Comparison of ENCODE assay signal across 8 mouse cellular contexts in the genomic region with DNA sequence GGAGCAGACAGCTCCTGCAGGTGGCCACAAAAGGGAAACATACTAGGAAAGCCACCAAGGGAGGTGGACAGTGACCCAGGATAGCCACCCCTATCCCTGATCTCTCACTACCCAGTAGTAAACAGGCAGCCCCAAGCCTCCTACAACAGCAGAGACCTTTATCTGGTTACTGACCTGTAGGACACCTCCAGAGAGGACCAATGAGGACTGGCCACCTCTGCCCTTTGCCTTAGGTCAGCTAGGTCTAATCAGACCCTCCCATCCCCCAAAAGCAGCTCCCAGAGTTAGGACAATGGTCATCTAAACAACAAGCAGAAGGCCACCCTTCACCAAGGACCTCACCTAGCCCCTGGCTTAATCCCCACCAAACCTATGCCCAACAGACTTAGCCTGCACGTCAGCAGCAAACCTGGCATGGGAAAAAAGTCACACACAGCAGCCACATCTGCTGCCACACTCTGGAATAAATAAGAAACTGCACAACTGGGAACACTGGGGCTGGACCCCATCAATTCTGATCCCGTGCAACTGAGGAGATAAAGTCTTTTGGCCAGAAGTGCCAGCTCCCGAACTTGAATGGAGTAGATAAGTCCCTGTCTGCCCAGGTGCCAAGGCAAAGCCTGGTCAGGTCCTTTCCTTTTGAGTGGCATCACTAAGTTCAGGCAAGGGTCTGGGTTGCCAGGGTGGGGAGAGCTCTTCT. TPM values are rescaled to one million over a fixed set of nuclear protein-coding genes. Genes with fewer than 3 reads are reported as not detected.
DNase-seq lines count a peak whose midpoint lies in the region; ATAC-seq and TF ChIP-seq lines count a peak whose summit lies in the region.

No protein-coding gene starts in this region.

- peak overlapping the region; percentile 89 for H3ac ChIP-seq in C2C12 (ENCODE audit: control insufficient read depth, insufficient read length, low read depth)

- H3K4me3 ChIP-seq in C2C12 (ENCODE audit: insufficient read depth, poor library complexity, severe bottlenecking), result peak overlapping the region; percentile 25
- peak overlapping the region; percentile 51 for H3K4me3 ChIP-seq in forebrain, embryonic 16.5 days (replicated peaks; ENCODE audit: low read length)

- H3K79me3 ChIP-seq in C2C12 (ENCODE audit: low read depth), result no peaks in the 10 kb centered on the region

- no peak for ATAC-seq in forebrain, embryonic 16.5 days
- 0 out of 2 replicates have a peak, but pooled peaks have one; percentile 24 for ATAC-seq in megakaryocyte, adult 5-6 weeks (ENCODE audit: poor library complexity, severe bottlenecking)

- no peaks in the 10 kb centered on the region for H3K27me3 ChIP-seq in C2C12 (ENCODE audit: control insufficient read depth, insufficient read depth, insufficient read length)
- no peaks in the 10 kb centered on the region; the same call in 1 of the 2 replicates for H3K27me3 ChIP-seq in forebrain, embryonic 16.5 days (replicated peaks; ENCODE audit: control insufficient read depth, insufficient read depth, low read length)

- no peaks in the 10 kb centered on the region for H3K36me3 ChIP-seq in C2C12 (ENCODE audit: control insufficient read depth, insufficient read depth)
- no peaks in the 10 kb centered on the region for H3K36me3 ChIP-seq in forebrain, embryonic 16.5 days (ENCODE audit: control insufficient read depth, insufficient read depth)

- H3K9ac ChIP-seq in forebrain, embryonic 16.5 days (replicated peaks; ENCODE audit: low read depth, low read length), result peak overlapping the region; percentile 67; the same call in 1 of the 2 replicates

- no peak for TF ChIP-seq CTCF in C2C12 (IDR thresholded peaks at IDR 0.05; ENCODE audit: control insufficient read depth, insufficient read depth, insufficient read length)

- H3K9me3 ChIP-seq in forebrain, embryonic 16.5 days (ENCODE audit: control insufficient read depth, low read length), result no peaks in the 10 kb centered on the region

- 34% methylated on average over 3 of the region's 3 CpGs for WGBS in forebrain, embryonic 16.5 days

- no peaks in the 10 kb centered on the region for H3K79me2 ChIP-seq in C2C12 (ENCODE audit: control insufficient read depth, insufficient read depth)

- DNase-seq in embryo, embryonic 10.5 days (ENCODE audit: low spot score), result peak; percentile 13
- no peak for DNase-seq in embryo, embryonic 9.5 days (ENCODE audit: extremely low spot score)
- DNase-seq in adrenal gland, postnatal 14 days, result no peak
- no peak for DNase-seq in left cerebral cortex, adult 8-10 months (ENCODE audit: low spot score in 2 of 2)
- no peak for DNase-seq in urinary bladder, adult 18-20 months (ENCODE audit: low spot score in 2 of 2)

- peaks cover 22% of the 10 kb centered on the region for H3K4me1 ChIP-seq in forebrain, embryonic 16.5 days (replicated peaks; ENCODE audit: control insufficient read depth, insufficient read depth, low read length)

- H3K4me2 ChIP-seq in forebrain, embryonic 16.5 days (ENCODE audit: low read length), result peak overlapping the region; percentile 88

- H3K27ac ChIP-seq in forebrain, embryonic 16.5 days (ENCODE audit: low read length), result no peak overlapping the region

TF ChIP-seq in C2C12, 6 proteins besides CTCF, POLR2A, EP300 and RAD21:
- no peak for TF ChIP-seq MYOG (IDR thresholded peaks at IDR 0.05; ENCODE audit: control insufficient read depth, extremely low read depth, insufficient read length)
- no peak for TF ChIP-seq USF1 (IDR thresholded peaks at IDR 0.05; ENCODE audit: low read depth)
- no peak for TF ChIP-seq MYOD1 (IDR thresholded peaks at IDR 0.05; ENCODE audit: control insufficient read depth, insufficient read length, low read depth)
- TF ChIP-seq MAX (IDR thresholded peaks at IDR 0.05), result no peak

RNA-seq across cellular contexts. Expression of gene Sec14l2, which starts 5.7 kb away (rescaled TPM):
- polyA plus RNA-seq in C2C12 (2012; fragmentation: generic; extraction: Trizol), result 7.3 TPM
- polyA plus RNA-seq in forebrain, embryonic 16.5 days (2015; fragmentation: Nextera tagmentation; extraction: Ambion mirVana), result 1.6 and 1.7 TPM in 2 replicates
- 0.27 and 0.82 TPM in 2 replicates for total RNA-seq in megakaryocyte, adult 5-6 weeks (2015)
- total RNA-seq in megakaryocyte, adult 5-6 weeks (2017), result 0.81 and 3.9 TPM in 2 replicates
- total RNA-seq in adrenal gland, postnatal 14 days (2021), result 3.6 and 27.0 TPM in 2 replicates
- total RNA-seq in left cerebral cortex, adult 8-10 months (2022), result 10 to 100 TPM; 35.3 to 36.8 (median 36.4) TPM

RNA-seq across cellular contexts. Expression of gene Rnf215, which starts 17.5 kb away (rescaled TPM):
- 13.6 TPM for polyA plus RNA-seq in C2C12 (2012; fragmentation: generic; extraction: Trizol)
- 51.7 and 52.6 TPM in 2 replicates for polyA plus RNA-seq in forebrain, embryonic 16.5 days (2015; fragmentation: Nextera tagmentation; extraction: Ambion mirVana)
- total RNA-seq in megakaryocyte, adult 5-6 weeks (2015), result 6.3 and 7.7 TPM in 2 replicates
- 12.8 and 14.8 TPM in 2 replicates for total RNA-seq in megakaryocyte, adult 5-6 weeks (2017)
- total RNA-seq in adrenal gland, postnatal 14 days (2021), result 17.2 and 25.2 TPM in 2 replicates
- 10 to 100 TPM; 24.8 to 35.0 (median 31.1) TPM for total RNA-seq in left cerebral cortex, adult 8-10 months (2022)

RNA-seq across cellular contexts. Expression of gene Mtfp1, which starts 22.3 kb away (rescaled TPM):
- 10.8 TPM for polyA plus RNA-seq in C2C12 (2012; fragmentation: generic; extraction: Trizol)
- polyA plus RNA-seq in forebrain, embryonic 16.5 days (2015; fragmentation: Nextera tagmentation; extraction: Ambion mirVana), result 8.8 and 10.3 TPM in 2 replicates
- 1.1 and 2.6 TPM in 2 replicates for total RNA-seq in megakaryocyte, adult 5-6 weeks (2015)
- 1.3 and 1.8 TPM in 2 replicates for total RNA-seq in megakaryocyte, adult 5-6 weeks (2017)
- 25.6 and 27.3 TPM in 2 replicates for total RNA-seq in adrenal gland, postnatal 14 days (2021)
- total RNA-seq in left cerebral cortex, adult 8-10 months (2022), result 10 to 100 TPM; 67.7 to 84.0 (median 72.4) TPM

RNA-seq across cellular contexts. Expression of gene Ccdc157, which starts 42.6 kb away (rescaled TPM):
- 3.7 TPM for polyA plus RNA-seq in C2C12 (2012; fragmentation: generic; extraction: Trizol)
- 6.7 and 8.0 TPM in 2 replicates for polyA plus RNA-seq in forebrain, embryonic 16.5 days (2015; fragmentation: Nextera tagmentation; extraction: Ambion mirVana)
- 1.1 TPM in 1 of 2 replicates, not detected in the other for total RNA-seq in megakaryocyte, adult 5-6 weeks (2015)
- 0.44 and 1.3 TPM in 2 replicates for total RNA-seq in megakaryocyte, adult 5-6 weeks (2017)
- total RNA-seq in adrenal gland, postnatal 14 days (2021), result 8.7 and 11.5 TPM in 2 replicates
- 10 to 100 TPM; 19.3 to 21.1 (median 19.9) TPM for total RNA-seq in left cerebral cortex, adult 8-10 months (2022)

RNA-seq across cellular contexts. Expression of gene Sf3a1, which starts 42.6 kb away (rescaled TPM):
- polyA plus RNA-seq in C2C12 (2012; fragmentation: generic; extraction: Trizol), result 64.9 TPM
- 59.4 and 60.6 TPM in 2 replicates for polyA plus RNA-seq in forebrain, embryonic 16.5 days (2015; fragmentation: Nextera tagmentation; extraction: Ambion mirVana)
- total RNA-seq in megakaryocyte, adult 5-6 weeks (2015), result 42.2 and 42.4 TPM in 2 replicates
- 24.8 and 28.9 TPM in 2 replicates for total RNA-seq in megakaryocyte, adult 5-6 weeks (2017)
- 43.7 and 49.8 TPM in 2 replicates for total RNA-seq in adrenal gland, postnatal 14 days (2021)
- 10 to 100 TPM; 57.1 to 70.2 (median 61.6) TPM for total RNA-seq in left cerebral cortex, adult 8-10 months (2022)
